Mouse (Mus musculus): ENCODE results near the gene Egr2.

GRCm38 (mm10) chr10:67536621-67537141 is 1.4 kb downstream of the Egr2 start:
- TF ChIP-seq POLR2A (IDR thresholded peaks at IDR 0.05; ENCODE audit: borderline replicate concordance, extremely low read depth, low read depth, low read length) (no peak), CTCF (IDR thresholded peaks at IDR 0.05; ENCODE audit: insufficient read depth, low read length) (no peak)

Measured in lung, adult 2 months (tissue).